Mouse (Mus musculus) stomach, postnatal 0 days (tissue): ENCODE results near the gene Eef1a2. TPM values are rescaled to one million over a fixed set of nuclear protein-coding genes. Genes with fewer than 3 reads are reported as not detected.
A peak's percentile ranks its signal among the peaks of the same experiment; 100 is the strongest.

Experiments used
- ATAC-seq: fragments of 200-750 bp; cut with Nextera tagmentation; 2 replicates; pipeline ENCODE4 v1.8.0; 2017; ENCODE audit not compliant: low FRiP score, low TSS enrichment
- DNase-seq: peaks from one replicate; pipeline ENCODE4 v3.0.0-alpha.2; 2016; ENCODE audit warnings: low spot score
- H3K27ac ChIP-seq: fragments of 300-500 bp; sonication (generic); replicated peaks from 2 replicates; pipeline ENCODE4 v1.5.1; 2014; ENCODE audit warnings: mild to moderate bottlenecking, control low read depth
- H3K27me3 ChIP-seq: fragments of 300-500 bp; sonication (generic); 2 replicates; pipeline ENCODE4 v1.6.1; 2014; ENCODE audit warnings: low read length; ENCODE audit not compliant: control insufficient read depth, insufficient read depth
- H3K36me3 ChIP-seq: fragments of 300-500 bp; sonication (generic); 2 replicates; pipeline ENCODE4 v1.6.1; 2014; ENCODE audit warnings: low read length, mixed read lengths; ENCODE audit not compliant: control insufficient read depth, insufficient read depth
- H3K4me1 ChIP-seq: fragments of 300-500 bp; sonication (generic); replicated peaks from 2 replicates; pipeline ENCODE4 v1.6.1; 2014; ENCODE audit warnings: antibody characterized with exemption; ENCODE audit not compliant: control insufficient read depth, insufficient read depth
- H3K4me2 ChIP-seq: fragments of 300-500 bp; sonication (generic); replicated peaks from 2 replicates; pipeline ENCODE4 v1.6.1; 2014; ENCODE audit warnings: low read depth, mild to moderate bottlenecking, control low read depth, moderate library complexity
- H3K4me3 ChIP-seq: fragments of 300-500 bp; sonication (generic); 2 replicates; pipeline ENCODE4 v1.5.1; 2014; ENCODE audit warnings: low read depth, low read length, control low read depth
- H3K9ac ChIP-seq: fragments of 300-500 bp; sonication (generic); 2 replicates; pipeline ENCODE4 v1.6.1; 2014; ENCODE audit warnings: mild to moderate bottlenecking, low read length, control low read depth, mixed read lengths
- H3K9me3 ChIP-seq: fragments of 300-500 bp; sonication (generic); 2 replicates; pipeline ENCODE4 v1.6.1; 2016; ENCODE audit warnings: low read length; ENCODE audit not compliant: control insufficient read depth
- CTCF ChIP-seq: IDR thresholded peaks from 2 replicates; pipeline ENCODE4 v1.5.1; 2016; ENCODE audit warnings: antibody characterized with exemption, low read depth, mild to moderate bottlenecking, moderate library complexity
- EP300 ChIP-seq: optimal IDR thresholded peaks from 2 replicates; pipeline ENCODE3; 2016; ENCODE audit warnings: antibody characterized with exemption
- WGBS: fragments of 180-500 bp; shearing (Covaris S2); extraction: QIAGEN DNeasy Blood & Tissue Kit; methylation state at CpG from one replicate; pipeline ENCODE4 v1.1.7; 2014; 5-methylcytosine and 5-hydroxymethylcytosine counted together
- polyA plus RNA-seq: library from polyadenylated mRNA; unstranded; fragments of >200 nt; fragmentation: Nextera tagmentation; extraction: Ambion mirVana; gene quantifications from 2 replicates; pipeline ENCODE4 v1.2.1, GENCODE M21; 2015

The Eef1a2 gene
- polyA plus RNA-seq, 1 experiment from 2014 or later, result 0.40 TPM

- no peak overlapping the region for H3K27ac ChIP-seq
- DNase-seq (no peak), ATAC-seq (no peak)
- WGBS, result 49% methylated on average over 2 of the region's 2 CpGs
- H3K9ac ChIP-seq, result no peak overlapping the region
- H3K4me3 ChIP-seq, result no peak overlapping the region
- H3K27me3 ChIP-seq, result no peaks in the 10 kb centered on the region
- no peaks in the 10 kb centered on the region for H3K4me1 ChIP-seq
- H3K36me3 ChIP-seq, result no peaks in the 10 kb centered on the region
- no peaks in the 10 kb centered on the region for H3K9me3 ChIP-seq
- no peak overlapping the region for H3K4me2 ChIP-seq
- TF ChIP-seq EP300 (no peak), CTCF (no peak)
Observed at GRCm38 (mm10) chr2:181143509-181144276, 13.1 kb downstream of the Eef1a2 start.

GRCm38 (mm10) chr2:181142703-181143135 is 14.1 kb downstream of the Eef1a2 start:
- Histone ChIP-seq H3K27me3 (no peaks in the 10 kb centered on the region), H3K4me1 (no peaks in the 10 kb centered on the region), H3K4me3 (no peak overlapping the region), H3K9ac (no peak overlapping the region), H3K27ac (no peak overlapping the region), H3K4me2 (no peak overlapping the region), H3K9me3 (no peaks in the 10 kb centered on the region), H3K36me3 (no peaks in the 10 kb centered on the region)
- 70% methylated on average over 8 of the region's 8 CpGs for WGBS
- TF ChIP-seq EP300 (no peak), CTCF (no peak)
- DNase-seq (no peak), ATAC-seq (no peak)

- no peak overlapping the region for H3K4me3 ChIP-seq
- H3K4me1 ChIP-seq, result no peaks in the 10 kb centered on the region
- no peak overlapping the region for H3K4me2 ChIP-seq
- no peaks in the 10 kb centered on the region for H3K36me3 ChIP-seq
- H3K27me3 ChIP-seq, result peaks cover 10% of the 10 kb centered on the region; the same call in 1 of the 2 replicates
- no peak overlapping the region for H3K27ac ChIP-seq
- no peak for ATAC-seq
- no peak for DNase-seq
- 86% methylated on average over 5 of the region's 5 CpGs for WGBS
- no peak overlapping the region for H3K9ac ChIP-seq
- no peaks in the 10 kb centered on the region for H3K9me3 ChIP-seq
- no peak for TF ChIP-seq EP300
- TF ChIP-seq CTCF, result no peak
Observed at GRCm38 (mm10) chr2:181139641-181140193, 17.1 kb downstream of the Eef1a2 start.

- peak; percentile 71 for DNase-seq
- TF ChIP-seq CTCF (no peak), EP300 (no peak)
- H3K27me3 ChIP-seq, result peaks cover 18% of the 10 kb centered on the region; the same call in 1 of the 2 replicates
Observed at GRCm38 (mm10) chr2:181136934-181137333, 19.9 kb downstream of the Eef1a2 start.

GRCm38 (mm10) chr2:181135446-181135818 is 21.4 kb downstream of the Eef1a2 start:
- H3K27ac ChIP-seq, result no peak overlapping the region
- whole genome bisulfite sequencing, result 10% methylated on average over 4 of the region's 4 CpGs
- ATAC-seq, result no peak
- no peak overlapping the region for H3K9ac ChIP-seq
- H3K4me2 ChIP-seq, result no peak overlapping the region
- no peak for TF ChIP-seq EP300
- TF ChIP-seq CTCF, result no peak
- peaks cover 18% of the 10 kb centered on the region; the same call in 1 of the 2 replicates for H3K27me3 ChIP-seq
- H3K36me3 ChIP-seq, result no peaks in the 10 kb centered on the region
- no peak overlapping the region for H3K4me3 ChIP-seq
- no peaks in the 10 kb centered on the region for H3K9me3 ChIP-seq
- no peak for DNase-seq
- no peaks in the 10 kb centered on the region for H3K4me1 ChIP-seq

More at GRCm38 (mm10) chr2:181136934-181137333, 19.9 kb downstream of the Eef1a2 start:
- Histone ChIP-seq H3K36me3 (no peaks in the 10 kb centered on the region), H3K9me3 (no peaks in the 10 kb centered on the region), H3K27ac (no peak overlapping the region), H3K4me2 (no peak overlapping the region), H3K4me1 (no peaks in the 10 kb centered on the region), H3K4me3 (no peak overlapping the region), H3K9ac (no peak overlapping the region)
- ATAC-seq, result no peak
- 3% methylated on average over 6 of the region's 6 CpGs for whole genome bisulfite sequencing
